Mouse (Mus musculus) frontal cortex, adult (tissue): Measurements from ENCODE around the gene Pidd1.

Source experiments
- ATAC-seq: cut with Nextera tagmentation; 2 replicates; pipeline ENCODE4 v1.9.2; 2017; ENCODE audit warnings: mild to moderate bottlenecking, moderate library complexity, mixed read lengths; ENCODE audit not compliant: low TSS enrichment

Pidd1 gene

DNA sequence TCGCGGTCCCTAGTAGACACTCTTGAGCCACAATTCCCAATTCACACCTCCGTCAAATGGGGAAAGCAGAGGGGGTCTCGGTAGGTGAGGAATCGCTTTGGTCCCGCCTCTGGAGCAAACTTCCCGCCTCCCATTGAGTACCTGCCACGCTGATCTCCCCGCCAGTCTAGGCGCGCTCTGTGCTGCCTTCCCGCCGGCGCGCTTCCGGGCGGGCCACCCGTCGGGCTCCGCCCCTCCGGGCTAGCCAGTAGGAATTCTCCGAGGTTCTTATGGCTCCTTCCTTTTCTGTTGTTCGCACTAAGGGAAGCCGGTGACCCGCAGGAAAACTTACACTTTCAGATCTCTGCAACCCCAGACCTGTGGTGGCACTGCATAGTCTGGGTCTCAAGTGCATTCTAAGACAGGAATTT lies at the start of gene Pidd1:
Pidd1 (minus strand) TSS at position 198 of the 410 bp plus-strand sequence.
- ATAC-seq = no peak

DNA sequence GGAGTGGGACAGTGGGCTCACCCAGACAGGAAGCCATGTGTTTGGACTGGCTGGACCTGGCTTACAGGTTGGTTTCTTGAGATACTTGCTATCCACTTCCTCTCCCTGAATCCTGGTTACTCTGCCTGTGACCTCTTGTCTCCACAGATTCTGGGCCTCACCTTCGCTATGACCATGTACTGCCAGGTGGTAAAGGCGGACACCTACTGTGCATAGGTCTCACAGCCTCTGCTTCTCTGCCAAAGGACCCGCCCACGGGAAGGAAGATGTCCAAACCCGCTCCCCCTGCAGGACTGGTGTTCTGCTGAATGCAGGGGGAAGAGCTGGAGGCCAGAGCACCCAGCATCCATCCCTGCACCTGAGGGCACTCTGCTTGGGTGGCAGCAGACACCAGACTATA lies 48.9 kb upstream of the Pidd1 start:
- no peak for ATAC-seq

DNA sequence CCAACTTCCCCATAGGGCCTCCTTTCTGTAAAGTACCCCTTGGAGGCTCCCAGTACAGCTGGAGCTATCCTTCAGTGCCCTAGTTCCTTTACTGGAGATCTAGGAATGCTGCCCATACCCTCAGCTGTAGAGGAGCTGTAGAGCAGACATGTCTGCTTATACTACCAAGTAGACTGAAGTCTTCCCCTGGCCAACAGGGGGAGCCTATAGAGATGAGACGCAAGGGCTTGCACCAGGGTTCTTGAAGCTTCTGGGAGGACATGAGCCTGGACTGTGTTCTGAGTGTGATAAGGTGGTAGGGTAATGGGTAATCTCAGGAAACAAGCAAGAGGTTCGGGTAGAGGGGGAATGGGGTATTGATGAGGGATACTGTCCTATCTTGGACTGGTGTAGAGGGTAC lies 47.3 kb upstream of the Pidd1 start:
- ATAC-seq = no peak

DNA sequence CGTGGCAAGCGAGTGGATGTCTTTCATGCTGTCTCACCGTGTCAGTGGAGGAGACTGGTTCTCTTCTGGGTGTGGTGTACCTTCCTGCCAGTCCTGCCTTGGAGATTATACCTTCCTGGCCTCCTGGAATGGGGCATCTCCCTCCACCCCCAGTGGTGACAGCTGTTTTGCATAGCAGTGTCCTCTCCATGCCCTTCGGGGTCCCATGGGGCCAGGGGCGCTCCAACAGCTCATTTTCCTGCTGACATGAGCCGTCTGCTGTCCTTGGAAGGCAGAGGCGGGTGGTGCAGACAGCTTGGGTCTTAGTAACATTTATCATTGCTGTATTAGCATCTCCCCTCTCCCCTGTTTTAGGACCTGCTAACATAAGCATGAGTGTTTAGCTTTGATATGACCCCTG lies 43.3 kb upstream of the Pidd1 start:
- no peak for ATAC-seq

DNA sequence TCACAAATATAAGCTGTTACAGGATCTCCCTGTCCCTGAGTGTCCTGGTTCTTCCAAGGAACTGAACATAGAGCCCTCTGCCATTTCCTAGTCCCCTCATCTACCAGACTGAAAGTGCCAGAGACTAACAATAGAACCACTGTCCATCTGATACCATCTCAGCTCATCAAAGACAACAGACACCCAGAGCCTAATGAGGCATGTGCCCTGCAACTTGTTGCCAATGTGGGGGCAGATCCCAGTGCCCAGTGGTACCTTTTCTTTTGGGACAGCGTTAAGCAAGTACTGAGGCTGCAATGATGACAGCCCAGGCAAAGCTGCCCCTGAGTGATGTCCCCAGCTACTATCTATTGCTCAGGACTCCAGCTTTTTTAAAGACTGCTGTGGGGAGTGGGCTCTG lies 42.4 kb upstream of the Pidd1 start:
- ATAC-seq = no peak

DNA sequence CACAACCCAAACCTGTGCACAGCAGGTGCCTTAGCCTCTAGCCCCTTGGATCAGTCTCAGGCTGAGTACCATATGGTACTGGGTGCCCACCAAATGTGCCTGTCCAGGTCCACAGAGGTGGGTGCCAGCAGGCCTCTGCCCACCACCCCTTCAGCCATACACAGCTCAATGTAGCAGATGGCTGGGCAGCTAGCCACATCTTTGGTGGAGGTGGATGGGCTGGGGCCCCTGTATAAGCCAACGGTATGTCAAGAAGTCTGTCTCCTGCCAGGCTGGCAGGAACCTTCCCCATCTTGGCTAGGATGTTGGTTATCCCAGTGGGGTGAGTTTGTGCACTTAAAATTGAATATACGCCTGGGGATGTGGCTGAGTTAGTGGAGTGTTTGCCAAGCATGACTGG lies 41.8 kb upstream of the Pidd1 start:
- ATAC-seq = no peak

DNA sequence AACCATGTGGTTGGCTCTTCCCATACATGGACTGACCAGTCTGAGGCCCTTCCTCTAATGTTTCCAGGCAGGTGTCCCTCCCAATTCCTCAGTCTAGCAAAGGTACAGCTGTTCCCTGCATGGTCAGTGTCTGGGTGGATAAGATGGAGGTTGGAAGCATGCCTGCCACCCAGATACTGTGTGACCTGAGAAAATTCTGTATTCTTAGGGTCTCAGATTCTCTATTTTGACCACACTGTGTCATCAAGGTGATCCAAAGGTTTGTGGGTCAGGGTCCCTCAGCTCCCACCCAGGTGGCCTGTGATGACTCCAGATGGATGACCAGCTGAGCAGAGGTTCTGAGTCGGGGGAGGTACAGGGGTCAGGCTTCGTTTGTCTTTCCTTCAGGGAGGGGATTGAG lies 41.4 kb upstream of the Pidd1 start:
- ATAC-seq = no peak

DNA sequence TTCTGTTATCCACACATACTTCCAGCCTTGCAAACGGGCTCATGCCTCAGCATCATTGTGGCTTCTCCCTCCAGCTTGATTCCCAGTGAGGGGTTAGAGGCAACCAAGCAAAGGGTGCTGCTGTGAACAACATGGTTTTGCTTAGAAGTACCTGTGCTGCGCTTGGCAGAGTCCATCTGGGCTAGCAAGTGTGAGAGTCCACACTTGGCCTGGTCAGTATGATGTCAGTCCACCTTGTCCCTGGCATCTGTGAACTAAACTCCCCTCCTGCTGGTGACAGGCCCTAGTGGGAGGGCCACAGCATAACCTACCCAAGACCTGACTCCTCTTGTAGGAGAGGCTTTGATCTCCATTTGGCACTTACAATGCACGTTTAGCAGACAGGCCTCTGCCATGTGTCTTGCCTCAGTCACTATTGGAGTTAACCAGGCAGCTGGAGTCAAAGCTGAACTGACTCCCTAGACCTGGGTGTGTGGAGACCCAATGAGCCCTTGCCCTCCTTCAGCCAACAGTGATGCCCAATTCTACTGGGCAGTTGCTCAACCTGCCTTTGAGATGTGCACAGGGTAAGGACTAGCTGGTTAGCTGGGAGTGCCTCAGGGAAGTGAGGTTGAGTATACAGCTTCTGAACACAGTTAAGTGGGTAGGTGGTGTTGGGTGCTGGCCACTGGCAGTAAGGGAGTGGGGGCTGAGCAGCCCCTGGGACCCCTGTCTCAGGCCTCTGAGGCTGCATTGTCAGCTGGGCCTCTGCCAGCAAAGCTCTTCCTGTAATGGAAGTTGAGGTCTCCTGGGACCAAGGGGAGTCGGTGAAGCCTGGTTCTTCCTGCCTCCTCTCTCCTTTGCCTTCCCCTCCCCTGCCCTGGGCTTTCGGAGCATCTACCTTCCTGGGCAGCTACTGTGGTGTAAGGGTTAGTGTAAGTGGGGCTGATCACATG lies 40.6 kb upstream of the Pidd1 start:
- no peak for ATAC-seq

DNA sequence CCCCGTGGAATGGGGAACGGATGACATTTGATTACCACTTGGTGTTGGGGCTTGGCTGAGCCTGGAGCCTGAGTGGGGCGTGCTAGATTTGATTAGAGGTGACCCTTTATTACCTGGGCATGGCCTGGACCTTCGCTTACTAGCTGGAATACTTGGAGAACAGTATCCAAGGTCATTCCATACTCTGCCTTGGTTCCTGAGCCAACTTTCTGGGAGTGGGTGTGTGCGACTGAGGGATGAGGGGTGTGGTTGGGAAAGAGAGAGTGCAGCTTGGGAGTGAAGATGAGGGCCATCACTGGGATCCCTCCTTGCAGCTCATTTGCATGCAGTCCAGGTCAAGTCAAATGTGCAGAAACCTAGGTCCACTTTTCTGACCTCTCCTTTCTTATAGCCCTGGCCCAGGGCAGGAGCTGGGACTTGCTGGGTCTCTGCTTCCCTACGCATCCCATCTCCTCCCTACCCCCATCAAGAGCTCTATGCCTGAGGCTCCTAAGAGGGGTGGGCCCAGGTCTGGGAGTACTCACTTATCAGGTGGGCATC lies 39.4 kb upstream of the Pidd1 start:
- no peak for ATAC-seq

DNA sequence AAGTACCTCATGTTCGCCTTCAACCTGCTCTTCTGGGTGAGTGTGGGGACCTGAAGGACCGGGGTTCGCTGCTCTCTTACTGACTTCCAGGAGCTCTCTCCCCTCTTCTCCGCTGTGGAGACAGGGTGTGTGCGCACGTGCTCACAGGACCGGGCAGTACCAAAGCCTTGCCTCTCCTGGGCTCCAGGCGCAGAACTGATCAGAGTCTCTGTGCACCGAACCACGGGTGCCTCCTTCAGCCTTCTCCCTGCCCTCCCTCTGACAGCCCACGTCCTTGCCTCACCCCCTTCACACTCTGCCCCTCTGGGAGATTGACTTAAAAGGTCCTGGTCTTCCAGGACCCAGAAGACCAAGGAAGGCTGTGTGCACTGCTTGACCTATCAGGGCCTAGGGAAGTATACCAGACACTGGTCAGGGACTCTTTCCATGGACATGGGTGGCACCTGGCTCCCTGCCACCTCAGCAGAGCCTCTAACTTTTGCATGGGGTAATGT lies 38.8 kb upstream of the Pidd1 start:
- no peak for ATAC-seq

DNA sequence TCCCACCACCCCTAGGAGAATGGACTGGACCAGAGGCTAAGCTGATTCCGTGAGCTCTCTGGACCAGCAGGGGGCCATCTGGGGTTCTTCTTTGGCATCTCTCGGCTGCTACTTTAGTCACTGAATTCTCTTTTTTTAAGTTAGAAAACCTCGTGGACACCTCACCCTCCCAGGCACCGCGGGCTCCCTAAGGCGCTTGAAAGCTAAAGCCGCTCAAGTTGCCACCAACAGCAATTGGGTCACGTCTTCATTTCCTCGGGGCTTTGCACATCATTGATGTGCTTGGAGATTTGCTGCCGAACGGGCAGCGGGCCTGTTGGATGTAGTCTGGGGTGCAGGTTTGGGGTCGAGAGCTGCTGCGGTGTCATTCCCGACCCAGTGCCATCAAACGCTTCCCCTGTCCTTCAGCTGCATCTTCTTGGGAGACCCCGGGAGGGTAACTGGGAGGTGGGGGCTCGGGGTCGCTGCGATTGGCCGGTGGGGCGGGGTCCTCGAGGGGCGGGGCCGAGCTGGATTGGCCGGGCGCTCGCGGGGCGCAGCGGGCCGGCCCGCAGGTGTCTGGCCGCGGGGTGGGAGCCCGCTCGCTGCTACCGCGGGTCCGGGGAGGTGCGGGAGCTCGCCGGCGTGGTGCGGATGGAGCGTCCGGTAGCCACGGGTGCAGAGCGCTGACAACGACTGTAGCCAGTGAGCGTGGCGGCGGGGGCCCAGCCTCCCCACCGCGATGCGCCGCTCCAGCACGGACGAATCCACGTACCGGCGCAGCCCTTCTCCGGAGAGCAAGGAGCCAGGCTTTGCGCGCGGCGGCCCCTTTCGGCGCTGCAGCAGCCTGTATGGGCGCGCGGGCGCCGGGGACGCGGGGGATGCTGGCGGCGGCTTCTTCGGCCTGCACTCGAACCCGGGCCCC lies 37.9 kb upstream of the Pidd1 start:
- peak; percentile 24; the same call in 1 of the 2 replicates for ATAC-seq

DNA sequence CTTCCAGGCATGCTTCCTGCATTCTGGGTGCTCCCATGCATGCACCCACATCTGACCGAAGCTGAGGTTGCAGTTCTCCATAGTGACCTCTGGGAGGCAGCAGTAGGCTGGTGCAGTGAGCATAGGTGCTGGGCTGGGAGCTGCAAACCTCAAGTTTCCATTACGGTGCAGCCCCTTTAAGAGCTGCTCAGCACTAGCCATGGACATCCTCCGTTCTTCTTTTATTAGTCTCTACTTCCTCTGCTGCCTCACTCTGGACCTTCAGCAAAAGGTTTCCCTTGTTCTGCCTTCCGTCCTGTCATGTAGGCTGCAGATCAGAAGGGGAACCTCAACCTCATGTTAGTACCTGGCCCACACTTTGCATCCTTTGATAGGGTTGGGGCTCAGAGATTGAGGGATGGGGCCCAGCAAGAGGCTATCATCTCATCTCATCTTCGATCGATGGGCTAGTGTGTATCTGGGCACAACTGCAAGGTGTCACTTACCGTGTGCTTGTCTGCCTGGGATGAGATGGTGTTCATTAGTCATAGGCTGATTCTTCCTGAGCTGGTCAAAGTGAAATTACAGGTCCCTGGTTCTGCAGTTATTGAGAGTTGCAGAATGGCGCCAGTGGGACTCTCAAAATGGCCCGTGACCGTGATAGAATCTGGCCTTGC lies 37.1 kb upstream of the Pidd1 start:
- ATAC-seq = peak; percentile 52

DNA sequence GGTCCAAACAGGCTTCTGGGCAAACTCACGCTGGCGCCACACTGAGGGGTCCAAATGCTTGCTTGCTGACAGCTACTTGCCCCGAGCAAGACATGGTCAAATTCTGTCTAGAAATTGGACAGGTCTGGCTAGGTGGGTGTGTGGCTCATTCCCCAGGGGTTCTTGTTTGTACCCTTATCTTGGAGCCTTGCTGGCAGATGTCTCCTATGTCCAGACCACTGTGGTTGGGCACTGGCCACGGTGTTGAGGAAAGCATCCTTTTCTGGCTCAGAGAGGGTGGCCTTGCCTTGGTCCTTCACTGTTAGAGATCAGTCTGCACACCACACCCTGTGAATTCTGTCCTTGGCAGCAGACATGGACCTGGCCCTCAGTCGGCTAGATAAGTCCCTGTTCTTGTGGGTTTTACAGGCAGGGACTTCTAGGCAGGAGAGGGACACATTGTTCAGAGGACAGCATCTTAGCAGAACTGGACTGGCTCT lies 34.5 kb upstream of the Pidd1 start:
- ATAC-seq = no peak

DNA sequence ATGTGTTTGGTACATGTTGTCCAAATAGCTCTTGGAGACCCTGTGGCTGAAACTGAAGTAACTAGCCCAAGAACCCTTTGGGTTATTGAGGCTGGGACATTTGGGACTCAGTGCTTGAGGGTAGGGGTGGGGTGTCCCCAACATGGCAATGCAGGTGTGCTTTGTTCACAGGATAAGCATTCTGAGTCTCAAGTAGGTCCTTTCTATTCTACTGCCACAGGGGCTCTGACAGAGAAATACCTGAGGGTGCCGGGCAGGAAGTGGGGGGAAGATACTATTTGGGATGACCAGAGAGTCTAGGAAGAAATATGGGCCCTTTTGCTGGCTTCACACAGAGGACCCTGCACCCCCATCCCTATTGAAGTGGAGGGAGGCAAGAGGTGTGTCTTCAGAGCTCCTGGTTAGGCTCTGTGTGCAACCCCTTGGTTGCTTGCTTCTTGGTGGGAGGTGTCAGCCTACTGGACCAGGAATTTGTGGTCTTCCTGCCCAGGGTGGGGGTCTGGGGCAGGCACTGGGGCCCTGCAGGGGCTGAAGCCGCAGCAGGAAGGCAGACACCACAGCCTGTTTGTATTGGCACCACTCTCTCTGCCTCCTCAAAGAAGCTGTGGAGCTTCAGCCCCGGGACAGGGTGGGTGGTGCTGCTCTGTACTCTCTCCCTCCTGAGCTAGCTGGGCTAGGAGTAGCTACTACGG lies 33.9 kb upstream of the Pidd1 start:
- no peak for ATAC-seq

DNA sequence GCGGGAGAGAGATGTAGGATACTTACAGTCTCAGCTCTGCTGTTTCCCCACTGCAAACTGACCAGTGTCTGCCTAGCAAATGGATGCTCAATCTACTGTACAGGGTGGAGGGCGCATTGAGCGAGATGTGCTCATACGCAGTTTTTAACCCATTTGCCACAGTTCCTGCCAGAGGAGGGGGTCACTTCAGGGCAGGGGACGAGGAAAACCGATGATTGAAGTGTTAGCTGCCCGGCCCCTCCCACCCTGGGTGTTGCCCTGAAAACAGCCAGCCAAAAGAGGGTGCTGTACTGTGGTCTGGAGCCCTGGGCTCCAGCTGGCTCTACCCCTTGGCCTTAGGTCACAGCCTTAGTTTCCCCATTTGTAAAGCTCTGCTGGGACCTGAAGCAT lies 33.2 kb upstream of the Pidd1 start:
- ATAC-seq = no peak

DNA sequence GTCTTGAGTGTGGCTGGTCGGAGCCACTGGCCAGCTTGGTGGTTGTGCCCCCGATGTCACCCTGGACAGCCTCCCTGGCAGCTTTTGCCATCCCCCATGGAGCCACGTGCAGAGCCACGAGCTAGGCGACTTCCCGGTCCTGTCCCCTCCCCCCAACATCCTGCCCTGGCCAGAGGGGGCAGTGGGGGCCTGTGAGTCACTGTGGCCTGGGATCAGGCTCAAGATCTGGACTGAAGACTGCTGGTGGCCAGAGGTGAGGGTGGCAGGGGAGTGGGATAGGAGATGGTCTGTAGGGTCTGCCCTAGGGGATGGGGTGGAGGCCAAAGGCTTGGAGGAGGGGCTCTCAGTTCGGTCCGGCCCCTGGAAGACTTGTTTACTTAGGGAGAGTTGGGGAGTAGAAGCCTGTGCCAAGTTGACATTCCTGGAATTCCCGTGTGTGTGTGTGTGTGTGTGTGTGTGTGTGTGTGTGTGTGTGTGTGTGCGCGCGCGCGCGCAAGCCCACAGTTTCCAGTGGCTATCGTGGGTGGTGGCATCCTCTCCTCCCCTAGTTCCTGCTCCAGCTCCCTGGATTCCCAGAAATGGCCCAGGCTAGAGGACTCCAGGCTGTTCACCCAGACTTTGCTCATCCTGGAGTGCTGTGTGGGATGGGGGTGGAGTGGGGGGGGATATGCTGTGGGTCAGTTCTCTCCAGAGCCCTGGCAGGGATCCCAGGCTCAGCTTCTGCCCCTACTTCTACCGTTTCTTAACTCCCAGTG lies 32.6 kb upstream of the Pidd1 start:
- ATAC-seq = no peak

DNA sequence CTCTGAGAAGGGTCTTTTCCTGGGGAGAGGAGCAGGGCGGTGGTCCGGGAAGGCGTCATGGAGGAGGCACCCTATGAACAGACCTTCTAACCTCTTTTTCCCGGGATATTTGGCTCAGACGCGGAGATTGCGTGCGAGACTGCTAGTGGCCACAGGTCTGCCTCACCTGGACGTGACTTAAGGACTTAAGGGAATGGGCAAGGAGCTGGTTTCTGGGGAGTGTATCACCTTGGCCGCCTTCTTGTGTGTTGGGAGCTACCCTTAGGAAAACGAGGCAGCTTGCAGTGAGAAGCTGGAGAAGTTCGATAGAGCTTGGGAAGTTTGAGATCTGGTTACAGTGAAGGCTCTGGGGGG lies 32.0 kb upstream of the Pidd1 start:
- no peak for ATAC-seq

DNA sequence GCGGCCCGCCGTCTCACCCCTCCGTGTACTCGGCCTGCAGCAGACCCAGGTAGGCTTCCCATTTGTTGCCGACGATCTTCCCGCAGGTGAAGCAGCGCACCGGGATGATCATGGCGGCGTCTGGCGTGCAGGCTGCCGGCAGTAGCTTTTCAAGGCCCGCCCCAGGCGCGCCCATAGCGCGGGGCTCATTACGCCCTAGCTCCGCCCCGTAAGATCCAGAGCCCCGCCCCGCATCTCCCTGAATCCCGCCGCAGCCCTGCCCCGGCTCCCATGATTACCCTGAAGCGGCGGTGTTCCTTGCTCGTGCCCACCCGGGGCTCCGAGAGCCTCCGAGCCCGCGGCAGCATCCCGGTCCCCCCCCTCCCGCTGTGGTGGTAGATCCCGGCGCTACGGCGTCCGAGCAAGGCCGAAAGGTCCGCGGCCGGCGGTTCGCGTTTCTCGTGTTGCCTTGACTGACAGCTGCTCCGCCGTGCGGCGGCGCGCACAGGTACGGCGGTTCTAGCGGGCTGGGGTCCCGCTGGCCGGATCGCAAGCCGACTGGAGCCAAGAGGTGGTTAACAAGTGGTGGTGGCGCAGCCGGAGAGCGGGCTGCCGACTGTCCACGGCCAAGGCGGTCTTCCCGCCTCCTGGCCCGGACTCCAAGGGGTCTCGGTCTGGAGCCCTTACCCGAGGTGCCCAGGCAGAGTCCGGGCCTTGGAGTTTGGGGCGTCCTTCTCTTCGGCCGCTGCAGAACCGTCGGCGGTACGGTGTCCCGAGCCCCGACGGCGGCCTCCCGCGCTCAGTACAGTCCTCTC lies 31.4 kb upstream of the Pidd1 start, which contains the start of the genes Polr2l and Tspan4:
Polr2l (minus strand) TSS at position 122 of the 794 bp plus-strand sequence.
Tspan4 (plus strand) TSS at position 230 of the 794 bp plus-strand sequence.
- peak; percentile 68 for ATAC-seq

DNA sequence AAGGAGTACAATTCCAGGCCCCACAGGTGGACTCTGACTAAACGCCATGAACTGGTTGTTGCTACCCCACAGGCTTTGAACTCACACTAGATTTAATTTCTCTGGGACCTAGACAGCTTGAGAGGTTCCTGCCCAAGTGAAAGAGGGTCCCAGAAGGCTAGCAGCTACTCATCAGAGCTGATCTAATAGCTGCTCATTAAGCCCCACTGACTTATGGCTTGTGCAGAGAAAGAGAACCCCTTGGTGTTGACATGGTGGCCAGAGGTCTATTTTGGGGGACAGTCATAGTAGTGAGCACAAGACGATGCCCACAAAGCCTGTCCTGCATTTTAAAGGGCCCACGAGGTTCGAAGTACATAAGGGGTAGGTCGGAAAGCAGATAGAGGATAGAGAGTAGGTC lies 30.3 kb upstream of the Pidd1 start:
- ATAC-seq = no peak
